ENCODE assay signal across 17 mouse cellular contexts in the genomic region with DNA sequence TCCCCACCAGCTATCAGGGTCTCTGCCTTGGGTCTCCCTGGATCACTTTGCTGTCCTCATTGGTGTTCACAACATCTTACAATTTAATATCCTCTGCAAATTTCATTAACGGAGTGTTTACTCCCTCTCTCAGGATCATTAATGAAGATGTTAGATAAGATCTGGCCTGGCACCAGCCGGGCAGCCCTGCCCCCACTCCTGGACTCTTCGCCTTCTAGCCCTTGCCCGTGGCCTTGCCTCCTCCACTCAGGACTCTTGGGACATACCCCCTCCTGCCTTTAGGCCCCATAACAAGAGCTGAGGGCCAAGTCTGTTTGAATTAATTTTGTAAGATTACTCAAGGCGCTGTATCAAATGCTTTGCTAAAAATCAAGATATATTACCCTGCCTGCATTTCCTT. TPM values are rescaled to one million over a fixed set of nuclear protein-coding genes. Genes with fewer than 3 reads are reported as not detected.
DNase-seq lines count a peak whose midpoint lies in the region; ATAC-seq lines count a peak whose summit lies in the region.
"Had no signal": no experiment of that assay in that cellular context is flagged by ENCODE, and none has a peak within 500 bp of the region (broad histone marks: within the 10 kb centered on the region; RNA-seq: fewer than 3 reads in every experiment).

No protein-coding gene starts in this region.

- H3K9ac ChIP-seq in kidney, embryonic 15.5 days: no peak overlapping the region
- no peak overlapping the region for H3K9ac ChIP-seq in neural tube, embryonic 15.5 days (replicated peaks)
- H3K9ac ChIP-seq: forebrain, embryonic 13.5 days; heart, embryonic 13.5 days; limb, embryonic 13.5 days; liver, embryonic 14.5 days had no signal

- no peak overlapping the region for H3K4me2 ChIP-seq in kidney, embryonic 15.5 days
- H3K4me2 ChIP-seq in neural tube, embryonic 15.5 days: peak overlapping the region; percentile 11; the same call in 1 of the 2 replicates
- H3K4me2 ChIP-seq: heart, embryonic 13.5 days; limb, embryonic 13.5 days had no signal

- WGBS in kidney, embryonic 15.5 days: 30% methylated on average over 5 of the region's 5 CpGs
- 61% methylated on average over 5 of the region's 5 CpGs for WGBS in neural tube, embryonic 15.5 days

- peak; percentile 46 for DNase-seq in kidney, adult 11 months
- no peak for DNase-seq in kidney, adult 18-20 months
- DNase-seq in ovary, adult 18-20 months (ENCODE audit: low spot score): peak; percentile 24
- no peak for DNase-seq in ovary, postnatal 14 days (ENCODE audit: low spot score)
- no peak for DNase-seq in embryo, embryonic 11 days
- DNase-seq: cerebellum, postnatal 10 days; heart, postnatal 36 days; right cerebral cortex, postnatal 25 days; thymus, postnatal 36 days had no signal

- H3K9me3 ChIP-seq in kidney, embryonic 15.5 days (replicated peaks): no peaks in the 10 kb centered on the region
- H3K9me3 ChIP-seq in neural tube, embryonic 15.5 days (replicated peaks): no peaks in the 10 kb centered on the region
- H3K9me3 ChIP-seq: forebrain, embryonic 13.5 days; heart, embryonic 13.5 days; limb, embryonic 13.5 days; megakaryocyte, embryonic 14.5 days had no signal

- H3K4me3 ChIP-seq in kidney, embryonic 15.5 days (replicated peaks): no peak overlapping the region
- H3K4me3 ChIP-seq in neural tube, embryonic 15.5 days (replicated peaks): no peak overlapping the region
- H3K4me3 ChIP-seq: forebrain, embryonic 13.5 days; heart, embryonic 13.5 days; limb, embryonic 13.5 days; megakaryocyte, embryonic 14.5 days had no signal

- no peaks in the 10 kb centered on the region for H3K36me3 ChIP-seq in kidney, embryonic 15.5 days
- no peaks in the 10 kb centered on the region for H3K36me3 ChIP-seq in neural tube, embryonic 15.5 days
- H3K36me3 ChIP-seq: heart, embryonic 13.5 days; limb, embryonic 13.5 days had no signal

- ATAC-seq in kidney, embryonic 15.5 days (replicated peaks; ENCODE audit: low FRiP score): no peak
- ATAC-seq in neural tube, embryonic 15.5 days (ENCODE audit: low FRiP score): no peak
- ATAC-seq: forebrain, embryonic 13.5 days; intestine, embryonic 16.5 days had no signal

- peaks cover 61% of the 10 kb centered on the region for H3K4me1 ChIP-seq in kidney, embryonic 15.5 days
- H3K4me1 ChIP-seq in neural tube, embryonic 15.5 days: peaks cover 66% of the 10 kb centered on the region

- peaks cover 20% of the 10 kb centered on the region for H3K27me3 ChIP-seq in kidney, embryonic 15.5 days
- no peaks in the 10 kb centered on the region; the same call in 1 of the 2 replicates for H3K27me3 ChIP-seq in neural tube, embryonic 15.5 days (replicated peaks)

- H3K27ac ChIP-seq in kidney, embryonic 15.5 days: peak overlapping the region; percentile 10; the same call in 1 of the 2 replicates
- H3K27ac ChIP-seq in neural tube, embryonic 15.5 days (replicated peaks): no peak overlapping the region
- H3K27ac ChIP-seq: forebrain, embryonic 13.5 days; heart, embryonic 13.5 days; limb, embryonic 13.5 days; liver, embryonic 14.5 days had no signal

RNA-seq across cellular contexts. Expression of a gene that starts 4.1 kb away (rescaled TPM):
- 7.7 and 9.2 TPM in 2 replicates for polyA plus RNA-seq in kidney, embryonic 15.5 days (2015; fragmentation: Nextera tagmentation; extraction: Ambion mirVana)
- 24.0 and 25.2 TPM in 2 replicates for polyA plus RNA-seq in neural tube, embryonic 15.5 days (2015; fragmentation: Nextera tagmentation; extraction: Ambion mirVana)

Comparison
In these comparisons a context has a peak if more than half of its experiments do, and no peak if none do; other contexts are left out.
1. DNase-seq: peak in kidney, adult 11 months (single experiment) and ovary, adult 18-20 months (single experiment); none in kidney, adult 18-20 months (single experiment), ovary, postnatal 14 days (single experiment) and embryo, embryonic 11 days (single experiment).